Mouse (Mus musculus): ENCODE data around the gene Pcsk2. TPM values are rescaled to one million over a fixed set of nuclear protein-coding genes. Genes with fewer than 3 reads are reported as not detected.
A peak's percentile ranks its signal among the peaks of the same experiment; 100 is the strongest.

Pcsk2 gene
- total RNA-seq, 2 experiments from 2014 or later, result 233 to 246 TPM

DNA sequence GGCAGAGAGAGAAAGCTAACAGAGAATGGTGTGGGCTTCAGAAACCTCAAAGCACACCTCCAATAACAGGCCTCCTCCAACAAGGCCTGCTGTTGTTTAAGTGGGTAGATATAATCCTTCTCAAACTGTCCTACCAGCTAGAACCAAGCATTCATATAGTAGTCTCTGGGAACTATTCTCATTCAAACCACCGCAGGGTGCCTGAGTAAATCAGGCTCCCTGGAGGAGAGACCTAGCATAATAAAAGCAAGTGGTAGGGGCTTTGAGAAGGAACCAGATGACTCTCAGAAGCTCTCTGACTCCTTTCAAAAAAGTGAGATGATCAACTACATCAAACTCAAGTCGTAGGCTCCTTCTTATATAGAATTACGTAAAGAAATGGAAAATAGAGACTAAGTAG, 75.0 kb downstream of the Pcsk2 start:
- DNase-seq (ENCODE audit: low spot score in 2 of 2), result no peak
- intact Hi-C loops (cut with DNase I), result no loop called here

- DNase-seq (ENCODE audit: low spot score in 2 of 2), result peak; percentile 47 to 76
- intact Hi-C loops (cut with DNase I), result no loop called here
Observed at GRCm38 (mm10) chr2:143623916-143624315, 78.0 kb downstream of the Pcsk2 start.

- intact Hi-C loops (cut with DNase I), result no loop called here
- DNase-seq (ENCODE audit: low spot score in 2 of 2), result no peak
Observed at GRCm38 (mm10) chr2:143643305-143643704, 97.3 kb downstream of the Pcsk2 start.

- DNase-seq (ENCODE audit: low spot score in 2 of 2), result no peak
- intact Hi-C loops (cut with DNase I), result no loop called here
Observed at GRCm38 (mm10) chr2:143644374-143644773, 98.4 kb downstream of the Pcsk2 start.

DNA sequence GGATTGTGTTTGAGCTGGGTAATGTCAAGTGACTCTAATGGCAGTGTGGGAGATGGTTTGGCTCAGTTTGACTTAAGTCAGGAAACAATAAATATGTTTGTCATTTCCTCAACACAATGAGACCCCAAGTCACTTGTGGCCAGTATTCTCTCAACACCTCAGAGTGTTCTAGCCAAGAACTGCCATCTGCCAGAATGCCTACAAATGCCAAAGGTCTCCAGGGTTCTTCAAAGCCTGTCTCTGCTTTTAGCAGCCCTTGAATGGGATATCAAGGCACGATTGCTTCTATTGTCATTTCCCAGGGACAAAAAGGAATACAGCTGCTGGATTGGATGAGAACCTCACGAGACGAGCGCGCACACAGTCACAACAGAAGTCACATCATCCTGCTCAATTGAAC, 100.0 kb downstream of the Pcsk2 start:
- intact Hi-C loops (cut with DNase I), result no loop called here
- no peak for DNase-seq (ENCODE audit: low spot score in 2 of 2)

DNA sequence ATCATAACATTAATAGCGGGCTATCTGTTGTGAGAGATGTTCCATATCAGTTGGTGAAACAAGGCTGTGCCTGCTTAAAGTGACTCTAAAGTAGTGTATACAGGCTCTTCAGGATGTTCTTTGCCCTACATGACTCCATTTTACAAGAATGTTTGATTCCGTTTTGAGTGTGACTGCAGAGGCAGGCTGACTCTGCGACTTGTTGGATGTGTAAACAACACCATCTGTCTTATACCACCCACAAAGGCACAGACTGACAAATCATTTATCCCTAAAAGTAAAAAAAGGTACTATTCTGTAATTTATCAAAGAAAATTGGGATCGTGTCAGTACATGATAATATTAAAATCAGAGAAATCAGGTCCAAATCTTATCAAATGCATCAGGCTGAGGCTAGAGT, 108.7 kb downstream of the Pcsk2 start:
- no peak for DNase-seq (ENCODE audit: low spot score in 2 of 2)
- intact Hi-C loops (cut with DNase I), result no loop called here

DNA sequence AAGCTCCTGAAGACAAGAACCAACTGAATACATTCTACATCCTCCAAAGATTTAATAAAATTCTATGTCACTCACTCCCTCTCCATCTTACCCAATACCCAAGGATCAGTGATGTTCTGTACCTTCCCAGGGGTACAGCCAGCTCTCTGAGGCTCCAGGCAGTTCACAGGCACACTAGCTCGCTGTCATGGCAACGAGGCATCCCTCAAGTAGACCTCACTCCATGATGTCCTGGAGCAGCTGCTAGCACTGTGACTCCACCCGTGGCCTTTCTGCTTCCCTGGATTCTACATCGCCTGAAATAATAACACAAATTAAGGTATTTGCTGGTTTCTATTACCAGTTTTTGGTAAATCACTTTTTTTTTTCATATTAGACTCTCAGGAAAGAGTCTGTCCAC, 111.0 kb downstream of the Pcsk2 start:
- intact Hi-C loops (cut with DNase I), result no loop called here
- DNase-seq (ENCODE audit: low spot score in 2 of 2), result no peak

- intact Hi-C loops (cut with DNase I), result no loop called here
- no peak for DNase-seq (ENCODE audit: low spot score in 2 of 2)
Observed at GRCm38 (mm10) chr2:143666785-143667184, 120.8 kb downstream of the Pcsk2 start.

GRCm38 (mm10) chr2:143677869-143678268, 131.9 kb downstream of the Pcsk2 start:
- intact Hi-C loops (cut with DNase I), result no loop called here
- DNase-seq (ENCODE audit: low spot score in 2 of 2), result peak in 1 of 2 experiments; percentile 62

- DNase-seq (ENCODE audit: low spot score in 2 of 2), result no peak
- intact Hi-C loops (cut with DNase I), result no loop called here
Observed at GRCm38 (mm10) chr2:143679513-143679912, 133.6 kb downstream of the Pcsk2 start.

- intact Hi-C loops (cut with DNase I), result no loop called here
- no peak for DNase-seq (ENCODE audit: low spot score in 2 of 2)
Observed at GRCm38 (mm10) chr2:143681873-143682555, 136.1 kb downstream of the Pcsk2 start.

GRCm38 (mm10) chr2:143683513-143683912, 137.6 kb downstream of the Pcsk2 start:
- intact Hi-C loops (cut with DNase I), result no loop called here
- peak in 1 of 2 experiments; percentile 52 for DNase-seq (ENCODE audit: low spot score in 2 of 2)

DNA sequence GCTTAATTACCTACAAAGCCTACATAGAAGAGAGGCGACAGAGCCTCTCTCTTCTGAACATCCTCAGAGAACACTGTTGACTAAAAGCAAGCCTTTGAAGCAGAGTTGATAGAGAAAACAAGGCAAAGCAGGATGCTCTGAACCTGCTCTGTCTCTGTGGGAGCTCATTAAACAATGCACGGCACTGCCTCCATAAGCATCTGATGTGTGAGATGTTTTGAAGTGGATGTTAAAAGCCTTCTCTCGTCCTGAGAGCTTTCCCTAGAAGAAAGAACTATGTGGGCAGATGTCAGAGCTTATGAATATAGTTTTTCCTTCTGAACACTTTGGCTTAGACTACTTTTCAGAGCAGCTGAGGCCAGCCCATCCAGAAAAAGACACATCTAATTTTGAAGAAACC, 145.3 kb downstream of the Pcsk2 start:
- intact Hi-C loops (cut with DNase I), result no loop called here
- no peak for DNase-seq (ENCODE audit: low spot score in 2 of 2)

- intact Hi-C loops (cut with DNase I), result no loop called here
- peak in 1 of 2 experiments; percentile 37 for DNase-seq (ENCODE audit: low spot score in 2 of 2)
Observed at GRCm38 (mm10) chr2:143696026-143696557, 150.1 kb downstream of the Pcsk2 start.

- DNase-seq (ENCODE audit: low spot score in 2 of 2), result no peak
- intact Hi-C loops (cut with DNase I), result no loop called here
Observed at GRCm38 (mm10) chr2:143696704-143697103, 150.7 kb downstream of the Pcsk2 start.

- intact Hi-C loops (cut with DNase I), result no loop called here
Observed at GRCm38 (mm10) chr2:143701141-143701540, 155.2 kb downstream of the Pcsk2 start.

GRCm38 (mm10) chr2:143702931-143703344, 157.0 kb downstream of the Pcsk2 start:
- DNase-seq (ENCODE audit: low spot score in 2 of 2), result no peak
- intact Hi-C loops (cut with DNase I), result no loop called here

More at GRCm38 (mm10) chr2:143701141-143701540, 155.2 kb downstream of the Pcsk2 start:
- DNase-seq (ENCODE audit: low spot score in 2 of 2), result no peak

DNA sequence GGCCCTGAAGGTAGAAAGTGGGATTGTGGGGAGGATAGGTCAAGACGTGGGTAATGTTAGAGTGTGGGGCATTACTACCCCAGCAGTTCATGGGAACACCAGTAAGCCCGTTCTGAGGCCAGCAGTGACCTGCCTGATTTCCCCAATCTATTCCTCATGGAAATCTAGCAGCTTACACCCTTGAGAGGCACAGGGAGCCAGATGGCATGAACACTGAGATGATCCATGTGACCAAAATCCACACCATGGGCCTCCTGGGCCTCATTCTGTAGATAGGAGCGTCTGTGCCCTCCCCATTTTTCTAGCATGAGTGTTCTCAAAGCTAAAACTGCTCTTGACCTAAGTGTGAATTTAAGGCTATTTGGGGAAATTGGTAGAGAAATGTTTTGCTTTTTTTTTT, 162.2 kb downstream of the Pcsk2 start:
- no peak for DNase-seq (ENCODE audit: low spot score in 2 of 2)
- intact Hi-C loops (cut with DNase I), result no loop called here

- intact Hi-C loops (cut with DNase I), result no loop called here
- DNase-seq (ENCODE audit: low spot score in 2 of 2), result no peak
Observed at GRCm38 (mm10) chr2:143709249-143709648, 163.3 kb downstream of the Pcsk2 start.

GRCm38 (mm10) chr2:143709979-143710378, 164.0 kb downstream of the Pcsk2 start:
- no peak for DNase-seq (ENCODE audit: low spot score in 2 of 2)
- intact Hi-C loops (cut with DNase I), result no loop called here

DNA sequence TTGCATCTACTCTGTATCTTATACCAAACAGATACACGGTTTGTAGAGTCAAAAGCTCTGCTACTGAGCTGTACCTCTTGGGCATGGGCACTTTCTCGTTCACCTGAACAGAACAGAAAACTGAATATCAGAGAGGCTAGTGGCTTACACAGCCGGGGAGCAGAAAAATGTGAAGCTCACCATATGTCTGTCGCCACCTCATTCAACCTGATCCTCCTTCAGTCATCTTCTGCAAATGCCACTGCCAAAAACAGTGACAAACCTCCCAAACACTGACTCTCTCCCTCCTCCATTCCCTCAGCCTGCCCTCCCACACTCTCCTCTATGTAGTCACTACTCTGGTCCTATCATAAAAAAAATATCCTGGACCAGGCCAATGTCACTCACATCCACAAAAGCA, 165.9 kb downstream of the Pcsk2 start:
- no peak for DNase-seq (ENCODE audit: low spot score in 2 of 2)
- intact Hi-C loops (cut with DNase I), result no loop called here

All from left cerebral cortex, postnatal 14 days (tissue).